Mouse (Mus musculus) lung, embryonic 15.5 days (tissue): ENCODE data around the gene Galnt12. TPM values are rescaled to one million over a fixed set of nuclear protein-coding genes. Genes with fewer than 3 reads are reported as not detected.
A peak's percentile ranks its signal among the peaks of the same experiment; 100 is the strongest.

Experiments
- ATAC-seq: fragments of 200-750 bp; cut with Nextera tagmentation; 2 replicates; pipeline ENCODE4 v1.8.0; 2017; ENCODE audit warnings: moderate number of reproducible peaks, borderline replicate concordance; ENCODE audit not compliant: low FRiP score, low TSS enrichment; ENCODE audit errors: extremely low read depth
- H3K27ac ChIP-seq: fragments of 300-500 bp; sonication (generic); 2 replicates; pipeline ENCODE4 v1.5.1; 2015; ENCODE audit warnings: moderate library complexity, mild to moderate bottlenecking, inconsistent platforms
- H3K27me3 ChIP-seq: fragments of 300-500 bp; sonication (generic); 2 replicates; pipeline ENCODE4 v1.6.1; 2015; ENCODE audit warnings: inconsistent platforms
- H3K36me3 ChIP-seq: fragments of 300-500 bp; sonication (generic); 2 replicates; pipeline ENCODE4 v1.6.1; 2015; ENCODE audit warnings: inconsistent platforms
- H3K4me1 ChIP-seq: fragments of 300-500 bp; sonication (generic); 2 replicates; pipeline ENCODE4 v1.6.1; 2015; ENCODE audit warnings: inconsistent platforms
- H3K4me2 ChIP-seq: fragments of 300-500 bp; sonication (generic); 2 replicates; pipeline ENCODE4 v1.6.1; 2015; ENCODE audit warnings: inconsistent platforms, mild to moderate bottlenecking, moderate library complexity
- H3K4me3 ChIP-seq: fragments of 300-500 bp; sonication (generic); 2 replicates; pipeline ENCODE4 v1.5.1; 2015; ENCODE audit warnings: mild to moderate bottlenecking, inconsistent platforms
- H3K9ac ChIP-seq: fragments of 300-500 bp; sonication (generic); 2 replicates; pipeline ENCODE4 v1.6.1; 2015; ENCODE audit warnings: inconsistent platforms
- H3K9me3 ChIP-seq: fragments of 300-500 bp; sonication (generic); 2 replicates; pipeline ENCODE4 v1.6.1; 2016; ENCODE audit warnings: inconsistent platforms
- WGBS: fragments of 180-500 bp; shearing (Covaris S2); methylation state at CpG from one replicate; pipeline ENCODE4 v1.1.7; 2015; 5-methylcytosine and 5-hydroxymethylcytosine counted together
- polyA plus RNA-seq: library from polyadenylated mRNA; unstranded; fragments of >200 nt; fragmentation: Nextera tagmentation; extraction: Ambion mirVana; gene quantifications from 2 replicates; pipeline ENCODE4 v1.2.1, GENCODE M21; 2015

Galnt12 gene
- polyA plus RNA-seq, 1 experiment from 2014 or later = 9.3 TPM

- H3K4me2 ChIP-seq = no peak overlapping the region
- H3K9me3 ChIP-seq = no peaks in the 10 kb centered on the region
- 25% methylated on average over 9 of the region's 9 CpGs for WGBS
- ATAC-seq = peak; percentile 65
- no peak overlapping the region for H3K9ac ChIP-seq
- H3K36me3 ChIP-seq = no peaks in the 10 kb centered on the region
- H3K4me1 ChIP-seq = peaks cover 41% of the 10 kb centered on the region
- H3K27me3 ChIP-seq = no peaks in the 10 kb centered on the region
- peak overlapping the region; percentile 81 for H3K27ac ChIP-seq
- H3K4me3 ChIP-seq = no peak overlapping the region
These were observed 47.5 kb downstream of the Galnt12 start for GRCm38 (mm10) chr4:47138967-47139777.

- H3K9me3 ChIP-seq = no peaks in the 10 kb centered on the region
- H3K9ac ChIP-seq = no peak overlapping the region
- H3K27me3 ChIP-seq = no peaks in the 10 kb centered on the region
- H3K36me3 ChIP-seq = no peaks in the 10 kb centered on the region
- H3K4me2 ChIP-seq = no peak overlapping the region
- no peak for ATAC-seq
- H3K4me3 ChIP-seq = no peak overlapping the region
- no peak overlapping the region for H3K27ac ChIP-seq
- peaks cover 41% of the 10 kb centered on the region for H3K4me1 ChIP-seq
- WGBS = 77% methylated on average over 3 of the region's 3 CpGs
These were observed 48.6 kb downstream of the Galnt12 start for GRCm38 (mm10) chr4:47140301-47140700.

DNA sequence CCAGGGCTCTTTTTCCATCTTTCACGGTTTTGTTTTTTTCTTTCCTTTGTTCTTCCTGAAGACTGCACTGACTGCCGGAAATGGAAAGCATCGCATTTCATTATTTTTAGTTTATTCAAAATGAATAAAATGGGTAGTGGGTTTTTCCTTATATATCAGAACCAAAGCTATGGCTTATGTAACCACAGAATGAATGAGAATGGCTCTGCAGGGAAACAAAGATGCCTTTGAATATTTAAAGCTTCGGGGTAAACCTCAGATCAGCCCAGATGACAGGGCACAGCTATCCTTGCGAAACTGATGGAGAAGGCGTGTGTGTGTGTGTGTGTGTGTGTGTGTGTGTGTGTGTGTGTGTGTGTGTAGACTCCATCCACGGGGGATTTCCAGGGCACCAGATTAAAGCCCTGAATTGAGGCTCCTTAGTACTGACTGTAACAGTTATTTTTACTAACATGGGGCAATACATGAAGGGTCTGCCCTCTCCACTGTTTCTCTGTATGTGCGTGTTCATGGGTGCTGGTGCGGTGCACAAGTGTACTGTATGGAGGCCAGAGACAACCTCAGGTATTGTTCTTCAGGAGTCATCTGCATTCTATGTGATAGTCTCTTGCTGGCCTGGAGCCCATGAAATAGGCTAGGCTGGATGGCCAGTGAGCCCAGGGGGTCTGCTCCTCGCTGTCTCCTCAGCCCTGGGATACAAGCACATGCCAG, 49.9 kb downstream of the Galnt12 start:
- Histone ChIP-seq H3K9ac (no peak overlapping the region), H3K4me1 (peaks cover 38% of the 10 kb centered on the region), H3K4me2 (no peak overlapping the region), H3K27ac (no peak overlapping the region), H3K4me3 (no peak overlapping the region), H3K27me3 (no peaks in the 10 kb centered on the region), H3K9me3 (no peaks in the 10 kb centered on the region), H3K36me3 (no peaks in the 10 kb centered on the region)
- 72% methylated on average over 10 of the region's 10 CpGs for WGBS
- ATAC-seq = no peak

DNA sequence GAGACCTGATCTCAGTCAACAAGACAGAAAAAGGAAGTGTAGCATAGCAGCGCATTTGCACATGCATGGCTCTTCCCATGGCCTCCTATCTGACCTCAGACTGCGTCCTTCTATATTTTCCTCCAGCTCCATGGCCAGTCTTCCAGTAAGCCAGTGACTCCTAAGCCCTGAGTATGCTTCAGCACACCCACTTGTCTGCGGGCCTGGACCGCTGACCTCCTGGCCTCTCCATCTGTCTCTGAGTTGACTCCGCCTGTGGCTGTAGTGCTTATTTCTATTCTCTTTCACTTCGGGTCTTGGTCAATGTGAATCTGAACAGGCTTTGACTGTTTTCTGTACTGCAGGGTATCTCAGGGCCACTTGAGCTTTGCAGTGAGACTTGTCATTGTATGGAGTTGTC, 52.1 kb downstream of the Galnt12 start:
- ATAC-seq = no peak
- no peaks in the 10 kb centered on the region for H3K9me3 ChIP-seq
- no peak overlapping the region for H3K4me3 ChIP-seq
- H3K36me3 ChIP-seq = no peaks in the 10 kb centered on the region
- no peak overlapping the region for H3K9ac ChIP-seq
- H3K27me3 ChIP-seq = no peaks in the 10 kb centered on the region
- 74% methylated on average over 6 of the region's 6 CpGs for whole genome bisulfite sequencing
- no peak overlapping the region for H3K4me2 ChIP-seq
- peaks cover 18% of the 10 kb centered on the region for H3K4me1 ChIP-seq
- H3K27ac ChIP-seq = no peak overlapping the region

DNA sequence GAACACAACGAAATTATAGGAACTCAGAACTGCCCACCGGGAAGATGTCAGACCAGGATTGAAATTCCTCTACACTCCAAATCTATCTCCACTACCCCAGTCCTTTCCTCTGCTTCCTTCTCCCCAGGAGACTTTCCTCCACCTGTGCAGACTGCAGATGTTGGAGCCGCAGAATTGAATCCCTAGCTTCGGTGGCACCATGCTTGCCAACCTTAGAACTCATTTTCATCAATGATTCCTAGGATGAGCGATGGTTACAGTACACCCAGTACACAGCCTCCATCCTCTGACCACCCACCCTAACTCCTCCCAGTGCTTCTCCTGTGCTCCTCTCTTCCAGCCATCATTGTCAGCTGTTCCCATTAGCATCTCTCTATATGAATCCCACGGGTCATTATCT, 53.6 kb downstream of the Galnt12 start:
- 80% methylated on average over 6 of the region's 6 CpGs for WGBS
- ATAC-seq = no peak
- Histone ChIP-seq H3K27ac (no peak overlapping the region), H3K4me1 (0 out of 2 replicates have a peak, but pooled peaks cover 9% of the 10 kb centered on the region), H3K9ac (no peak overlapping the region), H3K36me3 (no peaks in the 10 kb centered on the region), H3K4me3 (no peak overlapping the region), H3K4me2 (no peak overlapping the region), H3K9me3 (no peaks in the 10 kb centered on the region), H3K27me3 (no peaks in the 10 kb centered on the region)

- H3K27ac ChIP-seq = peak overlapping the region; percentile 44
- 57% methylated on average over 4 of the region's 4 CpGs for WGBS
- ATAC-seq = peak; percentile 62
These were observed 54.9 kb downstream of the Galnt12 start for GRCm38 (mm10) chr4:47146561-47146960.

DNA sequence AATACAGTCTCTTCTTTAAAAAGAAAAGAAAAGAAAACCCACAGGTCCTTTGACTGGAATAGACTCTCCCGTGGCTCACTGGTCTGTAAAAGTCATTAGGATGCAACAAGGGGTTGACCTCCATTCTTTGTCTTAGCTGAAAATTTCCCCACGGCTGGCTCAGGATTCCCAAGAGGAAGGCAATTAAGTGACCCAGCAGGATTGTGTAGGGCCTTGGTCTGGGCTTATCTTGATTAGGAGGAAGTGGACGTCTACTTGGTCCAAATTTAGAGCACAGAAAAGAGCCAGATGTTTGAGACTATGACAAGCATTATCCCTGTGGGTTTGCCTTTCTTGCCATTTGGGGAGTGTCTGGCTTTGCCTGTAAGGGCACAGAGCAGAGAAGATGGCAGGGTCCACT, 58.3 kb downstream of the Galnt12 start:
- H3K4me3 ChIP-seq = no peak overlapping the region
- no peaks in the 10 kb centered on the region for H3K9me3 ChIP-seq
- H3K9ac ChIP-seq = no peak overlapping the region
- no peak overlapping the region for H3K4me2 ChIP-seq
- no peaks in the 10 kb centered on the region for H3K36me3 ChIP-seq
- WGBS = 27% methylated on average over 3 of the region's 3 CpGs
- peaks cover 20% of the 10 kb centered on the region for H3K4me1 ChIP-seq
- no peak for ATAC-seq
- no peaks in the 10 kb centered on the region for H3K27me3 ChIP-seq
- H3K27ac ChIP-seq = no peak overlapping the region

More at GRCm38 (mm10) chr4:47146561-47146960, 54.9 kb downstream of the Galnt12 start:
- Histone ChIP-seq H3K4me3 (no peak overlapping the region), H3K4me1 (peaks cover 12% of the 10 kb centered on the region), H3K36me3 (no peaks in the 10 kb centered on the region), H3K9me3 (no peaks in the 10 kb centered on the region), H3K4me2 (no peak overlapping the region), H3K9ac (no peak overlapping the region), H3K27me3 (no peaks in the 10 kb centered on the region)

DNA sequence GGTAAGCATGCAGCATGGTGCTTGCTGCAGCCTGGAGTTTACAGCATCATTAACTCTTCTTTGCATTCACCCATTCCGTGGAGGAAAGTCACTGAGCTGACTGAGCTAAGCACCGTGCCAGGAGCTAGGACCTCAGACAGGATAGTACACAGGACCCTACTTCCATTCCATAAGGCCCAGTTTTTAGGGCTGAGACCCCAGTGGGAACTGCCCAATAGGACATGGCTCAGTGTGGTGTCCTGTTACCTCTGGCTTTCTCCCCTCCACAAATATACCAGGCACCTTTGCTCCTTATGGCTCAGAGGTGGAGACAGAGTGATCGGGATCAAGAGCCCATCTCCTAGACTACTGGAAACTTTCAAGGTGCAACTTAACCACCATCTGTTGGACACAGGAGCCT, 59.1 kb downstream of the Galnt12 start:
- Histone ChIP-seq H3K9ac (no peak overlapping the region), H3K27me3 (no peaks in the 10 kb centered on the region), H3K4me1 (peaks cover 20% of the 10 kb centered on the region), H3K27ac (no peak overlapping the region), H3K36me3 (no peaks in the 10 kb centered on the region), H3K9me3 (no peaks in the 10 kb centered on the region), H3K4me2 (no peak overlapping the region), H3K4me3 (no peak overlapping the region)
- no peak for ATAC-seq
- WGBS = 89% methylated on average over 3 of the region's 3 CpGs

DNA sequence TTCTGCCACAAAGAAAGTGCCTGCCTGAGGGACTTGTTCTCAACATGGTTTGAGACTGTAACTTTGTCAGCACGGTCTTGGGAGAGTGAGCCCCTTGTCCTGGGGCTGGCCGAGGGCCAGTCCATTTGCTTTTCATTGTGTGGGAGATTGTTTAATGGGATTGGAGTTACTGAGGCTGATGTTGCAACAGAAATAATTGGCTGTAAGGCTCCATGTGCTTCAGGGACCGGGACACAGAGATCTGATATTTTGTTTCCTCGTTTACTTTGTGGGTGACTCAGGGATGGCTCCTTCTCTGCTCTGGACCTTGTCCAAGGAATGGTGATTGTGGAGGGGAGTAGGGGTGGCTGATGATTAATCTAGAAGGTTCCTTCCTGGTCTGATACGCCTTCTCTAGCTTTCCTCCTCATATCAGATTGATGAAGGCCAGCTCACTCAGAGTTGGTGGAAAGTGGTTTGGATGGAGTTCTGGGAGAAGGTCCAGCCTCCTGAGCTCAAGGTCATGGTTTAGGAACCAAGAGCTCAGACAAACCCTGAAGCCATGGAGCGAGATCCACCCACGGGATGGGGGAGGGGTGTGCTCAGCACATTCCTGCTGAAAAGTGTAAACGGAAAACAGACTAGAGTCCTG, 60.0 kb downstream of the Galnt12 start:
- H3K27ac ChIP-seq = peak overlapping the region; percentile 53
- 35% methylated on average over 8 of the region's 8 CpGs for WGBS
- H3K9me3 ChIP-seq = no peaks in the 10 kb centered on the region
- H3K9ac ChIP-seq = no peak overlapping the region
- H3K4me3 ChIP-seq = no peak overlapping the region
- no peaks in the 10 kb centered on the region for H3K27me3 ChIP-seq
- no peak overlapping the region for H3K4me2 ChIP-seq
- peaks cover 20% of the 10 kb centered on the region for H3K4me1 ChIP-seq
- ATAC-seq = peak; percentile 80
- H3K36me3 ChIP-seq = no peaks in the 10 kb centered on the region

- no peak for ATAC-seq
- WGBS = 15% methylated on average over 3 of the region's 4 CpGs
- Histone ChIP-seq H3K27me3 (no peaks in the 10 kb centered on the region), H3K9ac (no peak overlapping the region), H3K4me3 (no peak overlapping the region), H3K4me1 (peaks cover 2% of the 10 kb centered on the region; the same call in 1 of the 2 replicates), H3K36me3 (no peaks in the 10 kb centered on the region), H3K27ac (no peak overlapping the region), H3K4me2 (no peak overlapping the region), H3K9me3 (no peaks in the 10 kb centered on the region)
These were observed 69.5 kb downstream of the Galnt12 start for GRCm38 (mm10) chr4:47161103-47161755.

DNA sequence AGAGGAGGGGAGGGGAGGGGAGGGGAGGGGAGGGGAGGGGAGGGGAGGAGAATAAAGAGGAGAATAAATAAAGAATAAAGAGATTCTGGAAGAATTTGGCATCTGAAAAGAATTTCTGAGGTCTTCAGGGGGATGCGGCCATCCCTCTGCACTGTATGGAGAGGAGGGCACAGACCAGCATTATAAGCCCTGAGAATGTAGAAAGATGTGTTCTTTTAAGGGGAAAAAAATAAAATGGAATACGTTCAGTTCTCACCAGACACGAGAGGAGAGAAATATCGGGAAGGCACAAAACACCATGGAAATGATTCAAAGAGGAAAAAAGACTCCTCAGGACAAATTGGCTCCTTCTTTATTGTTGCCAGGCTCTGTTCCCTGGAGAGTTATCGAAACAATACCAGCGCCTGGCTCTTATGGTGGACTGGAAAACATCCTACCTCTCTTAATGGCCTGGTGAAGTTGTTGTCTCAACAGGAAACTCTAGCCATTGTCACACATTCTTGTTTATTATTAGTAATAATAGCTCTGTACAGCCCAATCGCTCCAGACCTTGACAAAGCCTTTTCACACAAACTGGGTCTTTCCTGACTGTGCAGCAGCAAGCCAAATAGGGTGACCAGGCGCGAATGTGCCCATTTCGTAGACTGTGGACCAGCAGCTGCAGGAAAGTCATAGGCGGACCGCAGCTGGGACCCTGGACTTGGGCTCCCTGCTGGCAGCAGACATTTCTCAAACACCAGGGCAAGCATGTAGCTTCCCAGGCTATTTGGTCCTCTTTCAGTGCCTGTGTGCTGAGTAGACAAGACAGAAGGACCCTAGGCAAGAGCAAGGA, 70.3 kb downstream of the Galnt12 start:
- no peak for ATAC-seq
- H3K4me1 ChIP-seq = peaks cover 2% of the 10 kb centered on the region; the same call in 1 of the 2 replicates
- no peak overlapping the region for H3K4me3 ChIP-seq
- WGBS = 65% methylated on average over 12 of the region's 12 CpGs
- H3K27ac ChIP-seq = no peak overlapping the region
- no peak overlapping the region for H3K4me2 ChIP-seq
- H3K27me3 ChIP-seq = no peaks in the 10 kb centered on the region
- no peaks in the 10 kb centered on the region for H3K9me3 ChIP-seq
- H3K36me3 ChIP-seq = no peaks in the 10 kb centered on the region
- no peak overlapping the region for H3K9ac ChIP-seq
